Mouse (Mus musculus) heart, adult 18-20 months (tissue): Measurements from ENCODE around the gene Gm17349. TPM values are rescaled to one million over a fixed set of nuclear protein-coding genes. Genes with fewer than 3 reads are reported as not detected.
"Not testable (repeated sequence)": the region's sequence is repeated elsewhere in the genome, so short reads cannot be mapped to it uniquely, and the experiment has no call there.

Experiments used
- DNase-seq, 2 experiments: peaks; one replicate each; pipeline ENCODE4 v3.0.0; 2021 to 2022; ENCODE audit warnings: mixed read lengths in 1 of 2
- total RNA-seq, 2 experiments: library from RNA; stranded (reverse); gene quantifications; 2 replicates each; pipeline ENCODE4 v1.2.3; 2021

Gm17349 gene
- total RNA-seq, 2 experiments from 2014 or later, result 2.4 to 4.3 TPM

DNA sequence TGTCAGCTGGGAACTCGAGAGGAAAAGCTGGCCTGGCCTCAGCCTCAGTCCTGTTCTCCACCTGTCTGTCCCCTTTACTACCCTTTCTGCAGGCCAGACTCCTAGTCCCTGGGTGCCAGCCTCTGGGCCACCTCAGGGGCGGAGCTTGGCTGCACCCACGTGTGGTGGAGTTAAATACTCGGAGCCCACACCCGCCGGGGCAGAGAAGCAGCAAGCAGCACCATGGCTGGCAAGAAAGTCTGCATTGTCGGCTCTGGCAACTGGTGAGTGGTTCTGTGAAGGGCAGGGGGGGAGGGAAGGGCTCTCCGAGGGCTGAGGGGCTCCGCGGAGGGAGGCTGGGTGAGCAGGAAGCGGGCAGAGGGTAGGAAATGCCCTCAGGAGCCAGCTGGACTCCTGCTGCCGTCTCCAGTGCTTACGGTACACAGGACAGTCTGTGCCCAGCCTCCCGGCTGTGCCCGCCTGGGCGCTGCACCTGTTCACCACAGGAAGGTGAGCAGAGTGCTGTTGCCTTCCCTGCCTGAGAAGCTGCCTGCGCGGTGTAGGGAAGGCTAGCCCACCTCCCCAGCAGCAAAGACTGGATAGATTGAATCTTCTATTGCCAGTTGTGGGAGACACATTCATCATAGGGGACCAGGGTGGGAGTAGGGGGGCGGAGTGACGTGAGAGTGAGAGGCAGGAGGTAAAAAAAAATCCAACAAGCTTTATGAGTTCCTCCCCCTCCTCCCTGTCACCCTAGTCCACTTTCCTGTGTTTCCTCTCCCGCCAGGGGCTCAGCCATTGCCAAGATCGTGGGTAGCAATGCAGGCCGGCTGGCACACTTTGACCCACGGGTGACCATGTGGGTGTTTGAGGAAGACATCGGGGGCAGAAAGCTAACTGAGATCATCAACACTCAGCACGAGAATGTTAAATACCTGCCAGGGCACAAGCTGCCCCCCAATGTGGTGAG lies 12.4 kb upstream of the Gm17349 start, which contains the start of gene Gpd1:
Gene Gpd1 (plus strand): TSS at position 130 of the 949 bp plus-strand sequence.
- peak; percentile 67 to 74 for DNase-seq

DNA sequence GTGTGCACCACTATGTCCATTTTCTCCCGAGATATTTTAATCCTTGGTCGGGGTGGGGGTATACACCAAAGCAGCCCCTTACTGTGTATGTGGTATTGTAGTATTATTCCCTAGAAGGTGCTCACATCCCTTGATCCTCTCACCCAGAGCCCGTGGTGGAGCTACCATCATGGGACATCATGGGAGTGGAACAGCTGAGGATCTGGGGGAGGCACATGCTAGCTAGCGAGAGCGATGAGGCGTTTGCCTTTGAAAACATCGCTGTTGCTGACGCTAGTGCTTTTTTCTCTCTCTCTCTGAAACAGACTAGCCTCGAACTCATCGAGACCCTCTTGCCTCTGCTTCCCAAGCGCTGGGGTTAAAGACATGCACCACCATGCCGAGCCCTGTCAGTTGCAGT lies 11.5 kb upstream of the Gm17349 start:
- no peak for DNase-seq

DNA sequence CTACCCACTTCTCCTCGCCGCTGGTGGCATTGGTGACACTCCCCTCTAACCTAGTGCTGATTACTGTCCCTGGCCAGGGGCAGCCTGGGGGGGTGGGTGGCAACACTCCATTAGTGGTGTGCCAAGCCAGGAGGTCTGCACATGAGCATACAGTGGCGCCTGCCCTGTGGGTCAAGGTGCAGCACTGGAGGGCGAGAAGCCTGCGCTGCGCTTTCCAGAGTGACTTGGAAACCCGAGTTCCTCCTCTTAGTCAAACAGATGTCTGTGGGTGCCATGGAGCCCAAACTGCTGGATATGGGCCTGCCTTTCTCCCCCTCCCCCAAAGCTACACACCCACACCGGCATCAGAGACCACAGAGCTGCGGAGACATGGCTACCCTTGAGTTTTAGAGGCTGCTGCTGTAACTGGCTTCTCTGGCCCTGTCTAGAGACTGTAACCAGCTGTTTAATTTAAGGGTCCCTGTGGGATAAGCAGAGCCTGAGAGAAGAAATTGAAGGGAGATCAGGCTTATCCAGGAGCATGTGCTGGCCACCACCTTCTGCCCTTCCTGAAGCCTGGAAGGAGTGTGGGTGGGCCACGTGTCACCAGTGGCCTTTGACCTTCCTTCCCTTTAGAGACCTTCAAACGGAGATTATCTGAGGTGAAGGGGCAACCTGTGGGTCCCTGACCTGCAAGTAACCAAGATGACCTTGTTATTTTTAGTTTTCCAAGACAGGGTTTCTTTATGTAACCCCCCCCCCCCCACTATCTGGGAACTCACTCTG lies 10.9 kb upstream of the Gm17349 start:
- no peak for DNase-seq

DNA sequence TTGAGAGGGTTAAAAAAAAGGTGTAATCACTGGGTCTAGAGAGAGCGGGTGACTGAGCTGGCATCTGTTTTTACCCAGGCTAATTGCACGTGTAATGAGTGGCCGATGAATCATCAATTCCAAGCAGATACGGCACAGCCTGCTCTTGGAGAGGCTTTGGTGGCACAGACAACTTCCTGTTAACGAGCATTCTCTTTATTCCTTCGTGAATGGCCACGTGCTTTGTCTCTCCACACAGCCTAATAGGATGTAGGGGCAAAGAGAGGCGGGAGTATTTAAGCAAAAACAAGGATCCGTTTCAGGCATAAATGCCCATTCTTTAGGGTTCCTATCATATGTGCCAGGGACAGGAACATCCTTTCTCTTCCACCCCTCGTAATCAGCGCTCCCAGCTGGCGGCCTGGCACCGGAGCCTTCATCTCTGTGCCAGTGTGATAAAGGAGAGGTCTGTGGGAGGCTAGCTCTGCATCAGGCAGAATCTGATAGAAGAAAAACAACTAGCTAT lies 10.1 kb upstream of the Gm17349 start:
- DNase-seq, result peak in 1 of 2 experiments; percentile 38

DNA sequence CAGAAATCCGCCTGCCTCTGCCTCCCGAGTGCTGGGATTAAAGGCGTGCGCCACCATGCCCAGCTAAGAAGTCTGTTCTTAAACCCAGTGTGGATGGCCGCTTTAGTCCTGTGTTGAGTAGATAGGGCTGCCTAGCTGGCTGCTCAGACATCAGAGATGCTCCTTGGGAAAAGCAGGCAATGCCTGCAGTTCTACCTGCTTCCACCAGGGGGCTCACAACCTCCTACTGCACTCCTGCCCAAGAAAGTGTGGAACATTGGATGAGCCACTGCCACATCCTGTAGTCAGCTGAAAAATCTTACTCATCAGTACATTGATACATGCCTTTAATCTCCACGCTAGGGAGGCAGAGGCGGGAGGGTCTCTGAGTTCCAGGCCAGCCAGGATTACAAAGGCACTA lies 9.6 kb upstream of the Gm17349 start:
- peak; percentile 81 to 87 for DNase-seq

DNA sequence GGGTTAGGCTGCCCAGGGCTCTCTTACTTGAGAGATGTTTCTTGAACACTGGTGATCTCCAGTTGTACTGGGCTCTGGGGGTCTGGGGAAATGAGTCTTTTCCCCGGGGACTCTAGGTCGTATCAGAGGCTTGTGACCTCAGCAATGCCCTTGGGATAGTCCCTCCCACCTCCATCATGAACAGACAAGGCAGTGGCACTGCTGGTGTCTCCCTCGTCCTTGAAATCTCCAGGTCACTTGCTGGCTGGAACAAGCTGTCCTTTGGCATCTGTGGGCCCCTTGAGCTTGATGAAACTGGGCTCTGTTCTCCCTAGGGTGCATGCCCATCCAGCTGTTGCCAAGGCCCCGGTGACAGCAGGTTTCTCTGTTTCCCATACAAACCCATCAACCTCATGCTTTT lies 8.9 kb upstream of the Gm17349 start:
- peak; percentile 54 to 65 for DNase-seq

DNA sequence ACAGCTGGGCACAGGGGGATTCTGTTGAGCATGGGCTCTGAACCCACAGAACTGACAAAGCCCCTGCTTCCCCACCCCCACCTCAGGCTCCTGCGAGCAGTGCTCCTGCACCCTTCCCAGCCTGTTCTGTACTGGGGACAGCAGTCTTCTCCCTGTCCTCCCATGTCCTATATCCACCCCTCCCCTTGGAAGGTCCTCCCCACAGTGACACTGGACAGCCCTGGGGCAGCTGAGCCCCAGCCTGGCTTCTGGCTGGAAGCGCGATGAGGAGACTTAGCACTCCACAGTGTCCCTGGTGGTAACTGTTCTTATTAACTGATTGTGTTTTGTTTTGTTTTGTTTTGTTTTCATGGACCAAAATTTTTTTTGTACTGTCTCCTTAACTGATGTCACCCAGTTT lies 8.3 kb upstream of the Gm17349 start:
- DNase-seq, result no peak

DNA sequence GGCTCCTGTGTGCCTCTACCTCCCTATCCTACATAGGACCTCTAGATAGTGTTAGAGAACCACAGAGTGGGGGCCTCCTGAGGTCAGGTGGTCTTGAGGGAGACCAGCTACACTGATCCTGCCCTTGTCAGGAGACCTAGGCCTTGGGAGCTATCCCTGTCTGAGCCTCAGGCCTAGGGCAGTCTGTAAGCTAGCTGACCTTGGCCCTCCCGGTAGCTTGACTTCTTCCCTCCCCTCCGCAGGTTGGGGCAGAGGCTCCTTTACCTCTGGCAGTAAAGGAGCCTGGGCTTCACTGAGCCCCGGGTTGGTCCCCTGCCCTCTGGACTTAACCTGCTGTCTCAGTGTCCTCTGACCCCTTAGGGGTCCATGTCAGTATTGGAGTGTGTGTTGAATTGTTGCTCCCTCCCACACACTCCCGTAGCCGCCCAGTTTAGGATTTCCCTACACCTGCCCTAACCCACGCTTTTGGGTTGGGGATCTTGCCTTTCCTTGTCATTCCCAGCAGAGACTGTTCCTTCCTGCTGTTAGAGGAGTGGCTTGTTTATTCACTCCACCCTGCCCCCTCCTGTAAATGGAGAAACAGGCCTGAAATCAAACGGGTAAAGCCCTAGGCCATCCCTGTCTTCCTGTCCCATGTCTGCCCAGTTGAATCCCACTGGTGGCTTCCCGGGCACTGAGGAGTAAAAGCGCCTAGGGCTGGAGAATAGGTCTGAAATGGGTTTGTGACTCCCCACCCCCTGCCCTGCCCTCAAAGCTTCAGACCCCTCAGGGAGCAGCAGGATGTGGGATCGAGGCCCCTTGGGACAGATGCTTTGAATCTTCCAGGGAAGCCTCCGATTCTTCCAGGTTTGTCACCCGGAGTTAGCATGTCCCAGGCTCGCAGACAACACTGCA lies 7.6 kb upstream of the Gm17349 start:
- DNase-seq, result no peak

DNA sequence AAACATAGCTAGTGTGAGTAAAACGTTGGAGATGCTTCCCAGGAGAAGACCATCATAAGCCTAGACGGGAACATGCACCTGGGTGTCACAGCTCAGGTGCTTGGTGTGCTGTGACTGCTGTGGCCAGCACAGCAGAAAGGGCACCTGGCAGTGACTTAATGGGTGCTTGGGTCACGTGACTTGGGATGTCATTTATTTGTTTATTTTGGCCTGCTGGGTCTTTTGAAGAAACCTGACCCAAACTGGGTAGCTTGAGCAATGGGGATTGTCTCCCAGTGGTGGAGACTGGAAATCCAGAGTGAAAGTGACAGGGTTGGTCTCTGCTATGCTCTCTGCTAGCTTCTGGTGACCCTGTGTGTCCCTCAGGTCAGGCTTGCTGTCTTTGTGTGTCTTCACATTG lies 6.2 kb upstream of the Gm17349 start:
- no peak for DNase-seq

DNA sequence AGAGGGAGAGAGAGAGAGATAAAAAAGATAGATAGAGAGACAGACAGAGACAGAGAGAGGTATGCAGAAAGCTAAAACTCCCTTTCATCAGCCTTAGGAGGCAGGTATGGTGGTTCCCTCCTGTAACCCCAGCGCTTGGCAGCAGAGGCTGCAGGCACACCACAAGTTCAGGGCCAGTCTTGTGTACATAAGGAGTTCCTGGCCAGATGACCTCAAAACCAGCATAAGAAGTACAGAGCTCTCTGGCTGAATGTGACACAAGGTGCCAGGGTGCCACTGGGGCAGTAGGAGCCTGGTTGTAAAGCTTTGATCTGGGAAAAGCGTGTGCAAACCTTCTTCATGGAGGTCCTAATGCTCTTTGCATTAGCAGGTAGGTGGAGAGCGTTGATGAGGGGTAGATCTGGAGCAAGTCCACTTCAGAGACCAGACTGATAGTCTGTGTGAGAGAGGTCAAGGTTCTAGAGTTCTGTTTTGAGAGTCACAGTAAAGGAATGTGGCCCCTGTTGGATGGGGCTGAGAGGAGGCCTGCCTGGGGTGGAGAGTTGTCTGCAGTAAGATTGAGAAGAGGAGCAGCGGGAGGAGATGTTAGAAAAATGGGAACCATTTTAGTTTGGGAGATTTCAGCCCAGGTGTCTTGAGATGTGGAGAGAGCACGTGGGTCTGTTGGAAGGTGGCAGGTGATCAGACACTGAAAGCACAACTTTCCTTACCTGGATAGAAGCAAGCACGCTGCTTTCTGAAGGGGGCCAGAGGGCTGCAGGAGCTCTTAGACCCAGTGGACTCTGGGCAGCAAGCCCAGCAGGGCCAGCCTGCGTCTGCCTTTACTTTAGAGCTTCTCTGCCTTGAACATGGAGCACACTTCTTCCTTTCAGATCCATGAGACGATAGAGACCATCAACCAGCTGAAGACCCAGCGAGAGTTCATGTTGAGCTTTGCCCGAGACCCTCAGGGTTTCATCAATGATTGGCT lies 5.2 kb upstream of the Gm17349 start:
- no peak for DNase-seq

DNA sequence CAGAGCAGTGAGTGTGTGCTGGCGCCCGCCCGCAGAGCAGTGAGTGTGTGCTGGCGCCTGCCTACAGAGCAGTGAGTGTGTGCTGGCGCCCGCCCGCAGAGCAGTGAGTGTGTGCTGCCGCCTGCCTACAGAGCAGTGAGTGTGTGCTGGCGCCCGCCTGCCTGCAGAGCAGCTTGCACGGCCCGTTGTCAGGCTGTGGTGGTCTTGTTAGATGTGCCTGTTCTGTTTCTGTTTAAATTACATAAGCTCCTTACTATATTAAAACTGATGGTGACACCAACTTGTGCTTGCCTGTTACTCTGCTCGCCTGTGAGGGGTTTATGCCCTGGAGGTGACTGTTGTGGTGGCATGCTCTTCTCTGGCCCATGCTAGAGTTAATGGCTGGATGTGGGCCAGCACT lies 2.9 kb upstream of the Gm17349 start:
- DNase-seq, result no peak

DNA sequence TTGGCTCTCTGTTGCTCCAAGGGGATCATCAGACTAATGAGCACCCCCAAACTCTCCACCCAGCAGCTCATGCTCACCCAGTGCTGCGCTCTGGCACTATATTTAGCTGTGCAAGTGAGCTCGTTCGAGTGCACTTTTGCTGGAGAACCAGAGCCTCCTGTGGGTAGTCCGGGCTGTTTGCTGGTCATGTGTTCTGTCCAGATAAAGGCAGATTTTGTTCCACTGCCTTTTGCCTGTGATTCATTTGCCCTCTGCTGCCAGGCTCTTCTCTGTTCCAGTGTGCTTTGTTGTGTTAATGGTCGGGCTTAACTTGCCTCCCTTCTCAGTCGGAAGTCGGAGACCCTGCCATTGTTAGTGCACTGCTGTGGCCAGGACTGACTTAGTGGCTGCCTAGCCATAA lies 409 bp downstream of the Gm17349 start:
- DNase-seq, result peak; percentile 66 to 79

DNA sequence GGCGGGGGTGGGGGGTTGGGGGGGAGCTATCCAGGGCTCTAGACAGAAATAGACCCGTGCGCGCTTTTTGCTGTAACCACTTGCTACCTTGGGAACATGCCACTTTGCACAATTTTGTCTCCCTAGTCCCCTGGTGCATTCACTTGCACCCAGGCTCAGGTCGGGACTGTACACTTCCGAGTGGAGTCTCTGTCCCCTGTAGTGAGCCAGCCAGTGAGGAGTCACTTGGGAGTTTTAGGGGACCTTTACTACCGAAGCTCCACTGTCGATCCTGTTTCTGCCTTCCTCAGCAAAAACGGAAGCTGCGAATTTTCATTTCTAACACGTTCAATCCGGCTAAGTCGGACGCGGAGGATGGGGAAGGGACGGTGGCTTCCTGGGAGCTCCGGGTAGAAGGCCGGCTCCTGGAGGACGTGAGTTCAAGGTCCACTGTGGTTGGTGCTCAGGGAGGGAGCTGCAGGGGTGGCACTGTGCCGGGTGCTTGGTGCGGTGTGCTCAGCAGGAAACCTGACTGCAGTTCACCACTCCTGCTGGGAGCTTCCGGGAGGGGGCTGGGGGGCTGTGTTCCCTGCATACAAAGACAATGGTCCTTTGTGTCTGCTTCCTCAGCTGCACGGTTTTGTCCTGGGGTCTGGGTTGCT lies 1.1 kb downstream of the Gm17349 start:
- peak in 1 of 2 experiments; percentile 51 for DNase-seq

DNA sequence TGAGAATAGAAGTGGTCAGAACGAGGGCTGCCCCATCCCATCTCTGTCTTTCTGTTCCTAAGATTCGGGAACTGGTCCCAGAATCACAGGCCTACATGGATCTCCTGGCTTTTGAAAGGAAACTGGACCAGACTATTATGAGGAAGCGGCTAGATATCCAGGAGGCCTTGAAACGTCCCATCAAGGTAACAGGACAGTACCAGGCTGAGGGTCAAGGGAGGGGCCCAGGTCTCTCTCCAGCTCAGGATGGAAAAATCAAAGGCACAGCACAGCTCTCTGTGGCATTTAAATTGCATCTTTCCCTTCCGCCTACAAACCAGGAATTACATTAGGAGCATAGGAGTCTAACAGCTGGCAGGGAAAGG lies 1.6 kb downstream of the Gm17349 start:
- DNase-seq, result no peak

DNA sequence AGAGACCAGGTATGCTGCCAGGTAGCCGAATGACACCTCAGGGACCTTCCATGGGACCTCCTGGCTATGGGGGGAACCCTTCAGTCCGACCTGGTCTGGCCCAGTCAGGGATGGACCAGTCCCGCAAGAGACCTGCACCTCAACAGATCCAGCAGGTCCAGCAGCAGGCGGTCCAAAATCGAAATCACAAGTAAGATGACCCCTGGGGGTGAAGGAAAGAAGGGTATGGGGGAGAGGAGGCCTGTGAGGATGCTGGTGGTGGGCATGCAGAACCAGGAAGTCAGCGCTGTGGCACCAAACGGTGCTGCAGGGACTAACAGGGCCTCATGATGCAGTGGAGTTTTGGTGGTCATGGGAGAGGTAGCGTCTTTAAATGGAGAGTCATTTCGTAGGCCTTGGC lies 2.2 kb downstream of the Gm17349 start:
- peak in 1 of 2 experiments; percentile 21 for DNase-seq

DNA sequence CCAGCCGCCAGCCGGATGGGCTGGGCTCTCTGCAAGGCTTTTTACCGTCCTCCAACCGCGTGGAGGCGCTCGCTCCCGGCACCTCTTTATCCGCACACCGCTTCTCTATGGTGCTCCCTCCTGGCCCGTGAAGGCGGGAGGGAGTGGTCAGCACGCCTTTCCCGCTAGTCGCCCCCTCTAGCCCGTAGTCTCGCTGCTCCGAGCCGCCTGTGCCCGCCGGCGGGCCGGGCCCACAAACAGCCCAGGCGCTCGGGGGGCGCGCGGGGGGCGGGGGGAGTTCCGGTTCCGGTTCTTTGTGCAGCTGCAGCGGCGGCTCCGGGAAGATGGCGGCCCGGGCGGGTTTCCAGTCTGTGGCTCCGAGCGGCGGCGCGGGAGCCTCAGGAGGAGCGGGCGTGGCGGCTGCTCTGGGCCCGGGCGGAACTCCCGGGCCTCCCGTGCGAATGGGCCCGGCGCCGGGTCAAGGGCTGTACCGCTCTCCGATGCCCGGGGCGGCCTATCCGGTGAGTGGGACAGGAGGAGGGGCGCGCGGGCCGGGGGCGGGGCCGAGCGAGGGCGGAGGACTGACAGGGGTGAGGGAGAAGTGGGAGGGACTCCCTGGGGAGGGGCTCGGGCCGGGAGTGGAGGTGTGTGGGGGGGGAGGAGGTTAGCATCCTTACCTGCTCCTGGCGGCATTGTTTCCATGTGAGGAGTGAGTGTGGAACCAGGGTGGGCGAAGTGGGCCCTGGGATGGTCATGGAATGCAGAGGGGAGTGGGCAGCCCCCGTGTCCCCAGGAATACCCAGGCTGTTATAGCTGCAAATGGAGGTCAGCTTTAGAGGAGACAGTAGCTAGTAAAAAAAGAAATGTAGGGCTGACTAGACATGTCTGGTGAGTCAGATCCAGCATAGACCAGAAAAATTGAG lies 3.0 kb downstream of the Gm17349 start, which contains the start of gene Smarcd1:
Gene Smarcd1 (plus strand): TSS at position 131 of the 902 bp plus-strand sequence.
- peak; percentile 96 to 97 for DNase-seq

DNA sequence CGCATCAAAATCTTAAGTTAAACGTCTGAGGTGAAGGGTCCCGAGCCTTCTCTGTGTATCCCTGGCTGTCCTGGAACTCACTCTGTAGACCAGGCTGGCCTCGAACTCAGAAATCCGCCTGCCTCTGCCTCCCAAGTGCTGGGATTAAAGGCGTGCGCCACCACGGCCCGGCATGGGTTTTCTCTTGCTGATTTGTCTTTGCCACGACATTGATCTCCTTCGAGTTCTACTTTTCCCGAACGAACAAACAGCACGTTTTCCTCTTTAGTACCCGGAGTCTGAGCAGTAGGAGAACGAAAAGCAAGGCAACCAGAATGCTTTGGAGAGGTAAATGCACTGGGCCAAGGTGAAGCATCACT lies 3.7 kb downstream of the Gm17349 start:
- DNase-seq, result not testable (repeated sequence)

DNA sequence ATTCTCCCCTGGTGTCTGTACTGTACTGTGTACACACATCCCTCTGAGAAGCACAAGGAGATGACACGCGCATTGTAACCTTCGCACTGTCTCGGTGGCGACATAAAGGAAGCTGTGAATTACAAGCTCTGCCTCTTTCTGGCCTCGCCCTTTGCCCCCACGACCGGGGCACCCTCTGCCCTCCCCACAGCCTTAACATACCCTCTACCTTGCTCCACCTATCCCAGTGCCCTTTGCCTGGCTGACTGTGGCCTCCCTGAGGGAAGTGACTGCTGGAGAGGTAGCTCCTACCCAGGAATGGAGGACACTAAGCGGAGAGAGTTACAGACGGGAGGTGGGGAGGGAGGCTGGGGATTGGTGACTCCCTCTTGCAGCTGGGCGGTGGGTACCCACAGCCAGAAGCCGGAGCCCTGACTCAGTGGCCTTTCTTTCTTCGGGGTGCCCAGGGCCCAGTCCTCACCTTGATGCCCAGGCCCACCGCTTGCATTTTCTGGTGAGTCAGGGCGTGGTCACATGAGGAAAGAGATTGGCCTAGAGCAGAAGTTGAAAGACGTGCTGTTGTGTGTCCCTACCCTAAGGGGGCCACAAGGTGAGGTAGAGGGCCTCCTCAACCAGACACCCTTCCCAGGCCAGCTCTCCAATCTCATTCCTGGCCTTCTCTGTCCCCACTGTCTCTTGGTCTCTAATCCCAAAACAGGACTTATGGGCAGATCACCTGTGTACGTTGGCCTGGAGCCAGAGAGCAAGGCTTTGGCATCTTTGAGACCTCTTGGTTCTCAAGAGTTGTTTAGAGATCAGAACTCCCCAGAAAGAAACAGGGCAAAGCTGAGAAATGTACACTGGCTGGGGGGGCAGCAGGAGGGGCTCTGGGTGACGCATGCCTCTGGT lies 4.8 kb downstream of the Gm17349 start:
- DNase-seq, result no peak
